Mouse (Mus musculus): ENCODE results near the gene Clcnkb.

DNA sequence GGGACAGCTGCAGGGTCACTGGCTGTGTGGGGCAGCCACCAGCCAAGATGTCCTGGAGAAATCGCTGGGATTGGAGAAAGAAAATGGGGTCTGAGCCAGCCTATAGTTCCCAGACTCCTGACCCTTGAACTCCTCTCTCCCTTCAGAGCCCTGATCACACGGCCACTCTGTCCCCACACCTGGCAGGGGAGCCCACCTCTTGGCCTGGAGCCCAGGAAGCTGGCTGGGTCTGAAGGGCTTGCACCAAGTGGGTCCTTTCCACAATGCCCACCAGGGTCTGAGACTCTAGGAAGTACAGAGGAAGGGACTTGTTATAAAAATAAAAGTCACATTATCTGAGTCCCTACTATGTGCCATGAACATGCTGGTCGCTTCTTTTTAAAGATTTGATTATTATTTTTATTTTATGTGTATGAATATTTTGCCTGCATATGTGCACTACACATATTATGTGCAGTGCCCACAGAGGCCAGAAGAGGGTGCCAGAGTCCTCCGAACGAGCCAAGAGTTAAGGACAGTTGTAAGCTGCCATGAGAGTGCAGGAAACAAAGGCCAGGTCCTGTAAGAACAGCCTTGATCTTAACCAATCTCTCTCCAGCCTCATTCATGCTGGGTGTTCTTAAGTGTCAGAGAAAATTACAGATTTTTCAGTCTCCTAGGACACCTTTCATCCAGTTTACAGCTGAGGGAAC lies 28.6 kb downstream of the Clcnkb start:
- TF ChIP-seq ELF1 (IDR thresholded peaks at IDR 0.05; ENCODE audit: low read depth, low read length) (no peak), JUND (conservative IDR thresholded peaks at IDR 0.05; ENCODE audit: low read depth, low read length) (no peak), POLR2A (IDR thresholded peaks at IDR 0.05; ENCODE audit: low read depth, low read length) (no peak), E2F4 (IDR thresholded peaks at IDR 0.05; ENCODE audit: insufficient replicate concordance, low read depth, low read length) (no peak)

Data from CH12.LX (cell line).